Mouse (Mus musculus) cortical plate, adult 2 months (tissue): Measurements from ENCODE around the gene Fam184b.

Source experiments
- CTCF ChIP-seq: fragments of 200-500 bp; IDR thresholded peaks from 2 replicates; pipeline ENCODE4 v1.5.1; 2011; ENCODE audit warnings: mild to moderate bottlenecking, control low read depth, low read length; ENCODE audit not compliant: insufficient read depth; ENCODE audit errors: extremely low read depth
- POLR2A ChIP-seq: fragments of 200-500 bp; IDR thresholded peaks from 2 replicates; pipeline ENCODE4 v1.6.1; 2011; ENCODE audit warnings: mild to moderate bottlenecking, low read length, control low read depth; ENCODE audit not compliant: insufficient read depth; ENCODE audit errors: extremely low read depth

- TF ChIP-seq CTCF (no peak), POLR2A (no peak)
These were observed 156.8 kb downstream of the Fam184b start for GRCm38 (mm10) chr5:45482607-45483006.
